Mouse (Mus musculus) liver, embryonic 12.5 days (tissue): ENCODE measurements around the gene B3gnt6. TPM values are rescaled to one million over a fixed set of nuclear protein-coding genes. Genes with fewer than 3 reads are reported as not detected.
A peak's percentile ranks its signal among the peaks of the same experiment; 100 is the strongest.
"Not testable (repeated sequence)": the region's sequence is repeated elsewhere in the genome, so short reads cannot be mapped to it uniquely, and the experiment has no call there.

Experiments
- ATAC-seq: fragments of 200-750 bp; cut with Nextera tagmentation; 2 replicates; pipeline ENCODE4 v1.8.0; 2017; ENCODE audit warnings: moderate number of reproducible peaks, mild to moderate bottlenecking, moderate library complexity
- H3K27ac ChIP-seq: fragments of 300-500 bp; sonication (generic); 2 replicates; pipeline ENCODE4 v1.5.1; 2016; ENCODE audit warnings: mild to moderate bottlenecking
- H3K27me3 ChIP-seq: fragments of 300-500 bp; sonication (generic); replicated peaks from 2 replicates; pipeline ENCODE4 v1.6.1; 2016; ENCODE audit warnings: mild to moderate bottlenecking, moderate library complexity
- H3K36me3 ChIP-seq: fragments of 300-500 bp; sonication (generic); 2 replicates; pipeline ENCODE4 v1.6.1; 2016; ENCODE audit warnings: mild to moderate bottlenecking, moderate library complexity
- H3K4me1 ChIP-seq: fragments of 300-500 bp; sonication (generic); 2 replicates; pipeline ENCODE4 v1.6.1; 2016
- H3K4me2 ChIP-seq: fragments of 300-500 bp; sonication (generic); 2 replicates; pipeline ENCODE4 v1.6.1; 2016; ENCODE audit warnings: mild to moderate bottlenecking, moderate library complexity
- H3K4me3 ChIP-seq: fragments of 300-500 bp; sonication (generic); 2 replicates; pipeline ENCODE4 v1.5.1; 2016; ENCODE audit warnings: mild to moderate bottlenecking, moderate library complexity
- H3K9ac ChIP-seq: fragments of 300-500 bp; sonication (generic); 2 replicates; pipeline ENCODE4 v1.6.1; 2016; ENCODE audit warnings: mild to moderate bottlenecking, moderate library complexity
- H3K9me3 ChIP-seq: fragments of 300-500 bp; sonication (generic); replicated peaks from 2 replicates; pipeline ENCODE4 v1.6.1; 2016; ENCODE audit warnings: mild to moderate bottlenecking, moderate library complexity
- WGBS: fragments of 180-500 bp; shearing (Covaris S2); methylation state at CpG from one replicate; pipeline ENCODE4 v1.1.7; 2016; ENCODE audit not compliant: insufficient replicate concordance; 5-methylcytosine and 5-hydroxymethylcytosine counted together
- polyA plus RNA-seq: library from polyadenylated mRNA; unstranded; fragments of >200 nt; fragmentation: Nextera tagmentation; extraction: Ambion mirVana; gene quantifications from 2 replicates; pipeline ENCODE4 v1.2.1, GENCODE M21; 2016

The B3gnt6 gene
- polyA plus RNA-seq, 1 experiment from 2014 or later = not detected

GRCm38 (mm10) chr7:98190578-98190977 is 8.7 kb downstream of the B3gnt6 start:
- peaks cover 39% of the 10 kb centered on the region for H3K4me1 ChIP-seq
- no peaks in the 10 kb centered on the region for H3K36me3 ChIP-seq
- no peak overlapping the region for H3K4me2 ChIP-seq
- ATAC-seq = no peak
- no peaks in the 10 kb centered on the region for H3K9me3 ChIP-seq
- 56% methylated on average over 1 of the region's 1 CpGs for WGBS
- no peak overlapping the region for H3K27ac ChIP-seq
- no peak overlapping the region for H3K4me3 ChIP-seq
- peaks cover 44% of the 10 kb centered on the region for H3K27me3 ChIP-seq
- no peak overlapping the region for H3K9ac ChIP-seq

DNA sequence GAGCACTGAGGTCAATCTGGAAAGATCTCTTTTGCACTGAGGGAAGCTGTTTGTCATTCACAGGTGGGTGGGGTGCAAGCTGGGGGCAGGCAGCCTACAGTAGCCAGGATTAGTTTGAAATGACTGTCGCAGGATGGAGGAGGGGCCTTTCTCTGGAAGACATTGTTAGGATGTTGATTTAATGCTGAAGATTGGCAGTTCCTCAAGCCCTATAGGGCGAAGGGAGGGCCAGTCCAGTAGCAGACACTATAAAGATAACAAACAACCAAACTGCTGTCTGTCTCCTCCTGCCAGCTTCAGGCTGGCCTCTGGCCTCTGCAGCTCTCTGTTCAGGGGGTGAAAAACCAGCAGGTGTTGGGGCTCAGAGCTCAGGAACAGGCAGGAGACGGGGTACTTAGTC is 9.5 kb downstream of the B3gnt6 start:
- 27% methylated on average over 3 of the region's 3 CpGs for WGBS
- Histone ChIP-seq H3K4me2 (peak overlapping the region; percentile 25; the same call in 1 of the 2 replicates), H3K36me3 (no peaks in the 10 kb centered on the region), H3K4me3 (no peak overlapping the region), H3K27ac (peak overlapping the region; percentile 64), H3K4me1 (peaks cover 44% of the 10 kb centered on the region), H3K9me3 (no peaks in the 10 kb centered on the region), H3K27me3 (peaks cover 35% of the 10 kb centered on the region), H3K9ac (0 out of 2 replicates have a peak overlapping the region, but pooled peaks have one; percentile 13)
- peak; percentile 65 for ATAC-seq

DNA sequence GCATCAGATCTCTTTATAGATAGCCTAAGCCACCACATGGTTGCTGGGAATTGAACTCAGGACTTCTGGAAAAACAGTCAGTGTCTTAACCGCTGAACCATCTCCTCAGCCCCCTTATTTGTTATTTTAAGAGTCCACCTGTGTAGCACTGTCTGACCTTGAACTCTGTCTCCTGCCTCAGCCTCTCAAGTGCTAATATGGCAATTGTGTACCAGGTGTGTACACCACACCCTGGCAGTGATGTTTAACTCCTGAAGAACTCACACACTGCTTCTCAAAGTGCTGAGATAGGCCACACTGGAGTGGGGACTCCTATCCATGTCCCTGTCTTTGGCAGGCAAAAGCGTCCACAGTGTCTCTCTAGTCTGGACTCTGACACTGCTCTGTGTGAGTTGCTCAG is 10.6 kb downstream of the B3gnt6 start:
- ATAC-seq = no peak
- Histone ChIP-seq H3K4me2 (no peak overlapping the region), H3K9ac (no peak overlapping the region), H3K27me3 (peaks cover 25% of the 10 kb centered on the region), H3K4me1 (peaks cover 35% of the 10 kb centered on the region), H3K27ac (no peak overlapping the region), H3K9me3 (no peaks in the 10 kb centered on the region), H3K36me3 (no peaks in the 10 kb centered on the region), H3K4me3 (no peak overlapping the region)
- 73% methylated on average over 2 of the region's 2 CpGs for WGBS

DNA sequence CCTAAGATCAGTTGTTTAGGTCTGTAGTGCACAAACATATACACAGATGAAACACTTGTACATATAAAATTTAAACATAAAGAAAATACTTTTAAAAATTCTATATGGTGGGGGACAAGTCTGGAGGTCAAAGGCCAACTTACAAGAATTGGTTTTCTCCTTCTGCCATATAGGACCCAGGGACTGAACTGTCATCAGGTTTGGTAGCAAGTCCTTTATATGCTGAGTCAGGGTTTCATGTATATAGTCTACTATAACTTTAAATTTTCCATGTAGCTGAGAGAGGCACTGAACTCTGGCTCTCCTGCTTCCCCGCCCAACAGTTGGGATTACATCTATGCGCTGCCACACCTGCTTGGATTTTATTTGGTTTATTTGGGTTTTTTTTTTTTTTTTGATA is 11.0 kb downstream of the B3gnt6 start:
- no peaks in the 10 kb centered on the region for H3K36me3 ChIP-seq
- no peak for ATAC-seq
- peaks cover 31% of the 10 kb centered on the region for H3K4me1 ChIP-seq
- no peak overlapping the region for H3K4me2 ChIP-seq
- peaks cover 20% of the 10 kb centered on the region for H3K27me3 ChIP-seq
- no peak overlapping the region for H3K27ac ChIP-seq
- 87% methylated on average over 2 of the region's 2 CpGs for WGBS
- no peak overlapping the region for H3K4me3 ChIP-seq
- no peaks in the 10 kb centered on the region for H3K9me3 ChIP-seq
- H3K9ac ChIP-seq = no peak overlapping the region

GRCm38 (mm10) chr7:98187332-98187731 is 11.9 kb downstream of the B3gnt6 start:
- not testable (repeated sequence) for H3K36me3 ChIP-seq, H3K4me2 ChIP-seq, H3K9ac ChIP-seq, H3K4me3 ChIP-seq, ATAC-seq, H3K27ac ChIP-seq, H3K9me3 ChIP-seq
- H3K27me3 ChIP-seq = peaks cover 11% of the 10 kb centered on the region
- WGBS = 58% methylated on average over 3 of the region's 3 CpGs
- H3K4me1 ChIP-seq = peaks cover 27% of the 10 kb centered on the region

DNA sequence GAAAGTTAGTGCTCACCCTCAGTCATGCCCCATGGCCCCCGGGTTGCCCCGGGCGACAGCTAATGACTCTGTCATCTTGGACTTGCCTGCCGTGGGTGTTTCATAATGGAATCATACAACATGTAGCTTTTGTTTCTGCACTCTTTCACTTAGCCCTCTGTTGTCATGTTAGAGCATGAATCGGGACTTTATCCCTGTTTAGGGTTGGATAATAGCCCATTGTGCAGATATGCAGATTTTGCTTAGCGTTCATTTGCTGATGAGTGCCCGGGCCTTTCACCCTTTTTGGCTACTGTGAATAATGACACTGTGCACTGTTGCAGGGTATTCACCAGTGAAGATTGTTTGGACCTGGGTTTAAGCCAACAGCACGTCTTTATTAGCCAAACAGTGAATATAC is 12.6 kb downstream of the B3gnt6 start:
- no peak overlapping the region for H3K4me3 ChIP-seq
- peaks cover 4% of the 10 kb centered on the region for H3K27me3 ChIP-seq
- H3K4me2 ChIP-seq = no peak overlapping the region
- no peak overlapping the region for H3K27ac ChIP-seq
- no peak for ATAC-seq
- H3K9me3 ChIP-seq = no peaks in the 10 kb centered on the region
- 80% methylated on average over 8 of the region's 8 CpGs for WGBS
- H3K36me3 ChIP-seq = no peaks in the 10 kb centered on the region
- H3K9ac ChIP-seq = no peak overlapping the region
- peaks cover 27% of the 10 kb centered on the region for H3K4me1 ChIP-seq

GRCm38 (mm10) chr7:98185326-98185725 is 14.0 kb downstream of the B3gnt6 start:
- Histone ChIP-seq H3K27me3 (no peaks in the 10 kb centered on the region), H3K9me3 (no peaks in the 10 kb centered on the region), H3K27ac (no peak overlapping the region), H3K4me1 (peaks cover 29% of the 10 kb centered on the region), H3K4me2 (no peak overlapping the region), H3K9ac (no peak overlapping the region), H3K36me3 (no peaks in the 10 kb centered on the region), H3K4me3 (no peak overlapping the region)
- no peak for ATAC-seq
- 79% methylated on average over 6 of the region's 6 CpGs for WGBS

GRCm38 (mm10) chr7:98178560-98179231 is 20.6 kb downstream of the B3gnt6 start:
- Histone ChIP-seq H3K36me3 (no peaks in the 10 kb centered on the region), H3K4me1 (peaks cover 63% of the 10 kb centered on the region), H3K9ac (peak overlapping the region; percentile 87), H3K9me3 (no peaks in the 10 kb centered on the region), H3K4me3 (peak overlapping the region; percentile 85), H3K27me3 (no peaks in the 10 kb centered on the region), H3K27ac (peak overlapping the region; percentile 98), H3K4me2 (peak overlapping the region; percentile 89)
- 75% methylated on average over 5 of the region's 5 CpGs for WGBS
- peak; percentile 15; the same call in 1 of the 2 replicates for ATAC-seq

GRCm38 (mm10) chr7:98177929-98178559 is 21.2 kb downstream of the B3gnt6 start, which contains the start of gene Capn5:
TSS of gene Capn5 (minus strand) at chr7:98178274.
- peak; percentile 74 for ATAC-seq
- H3K4me1 ChIP-seq = peaks cover 69% of the 10 kb centered on the region

GRCm38 (mm10) chr7:98177566-98177928 is 21.7 kb downstream of the B3gnt6 start:
- peaks cover 8% of the 10 kb centered on the region for H3K36me3 ChIP-seq
- H3K4me3 ChIP-seq = peak overlapping the region; percentile 85
- no peak for ATAC-seq
- no peaks in the 10 kb centered on the region for H3K9me3 ChIP-seq
- H3K4me1 ChIP-seq = peaks cover 74% of the 10 kb centered on the region
- peak overlapping the region; percentile 89 for H3K4me2 ChIP-seq
- 3% methylated on average over 9 of the region's 9 CpGs for WGBS
- peak overlapping the region; percentile 87 for H3K9ac ChIP-seq
- H3K27ac ChIP-seq = peak overlapping the region; percentile 98
- H3K27me3 ChIP-seq = no peaks in the 10 kb centered on the region

More at GRCm38 (mm10) chr7:98177929-98178559, 21.2 kb downstream of the B3gnt6 start, which contains the start of gene Capn5:
- H3K4me3 ChIP-seq = peak within 1 kb of the TSS; percentile 85
- H3K4me2 ChIP-seq = peak within 1 kb of the TSS; percentile 89
- 0 out of 2 replicates have a peak, but pooled peaks cover 3% of the 10 kb centered on the region for H3K36me3 ChIP-seq
- H3K27me3 ChIP-seq = no peaks in the 10 kb centered on the region
- WGBS = 3% methylated on average over 42 of the region's 44 CpGs
- no peaks in the 10 kb centered on the region for H3K9me3 ChIP-seq
- peak within 1 kb of the TSS; percentile 87 for H3K9ac ChIP-seq
- H3K27ac ChIP-seq = peak within 1 kb of the TSS; percentile 98

DNA sequence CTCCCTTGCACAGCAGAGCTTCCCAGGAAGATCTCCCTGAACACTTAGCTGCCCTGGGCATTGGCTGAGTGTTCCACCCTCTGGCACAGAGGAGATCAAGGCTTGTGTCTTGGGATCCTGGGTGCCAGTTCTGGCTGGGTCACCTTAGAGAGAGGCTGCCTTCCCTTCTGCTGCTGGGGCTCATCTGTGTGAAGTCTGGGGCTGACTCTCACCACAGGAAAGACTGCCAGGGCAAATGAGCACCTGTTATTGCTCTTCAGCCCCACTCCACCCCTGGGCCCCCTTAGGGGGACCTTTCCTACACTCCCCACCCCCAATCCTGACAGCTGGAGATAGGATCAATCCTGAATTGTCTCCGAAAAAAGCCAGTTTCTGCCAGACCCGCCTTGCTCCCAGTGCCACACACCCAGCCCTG is 22.2 kb downstream of the B3gnt6 start:
- Histone ChIP-seq H3K4me1 (peaks cover 79% of the 10 kb centered on the region), H3K27ac (peak overlapping the region; percentile 98), H3K4me3 (peak overlapping the region; percentile 85), H3K9me3 (no peaks in the 10 kb centered on the region), H3K4me2 (peak overlapping the region; percentile 89), H3K27me3 (no peaks in the 10 kb centered on the region), H3K9ac (peak overlapping the region; percentile 87), H3K36me3 (peaks cover 13% of the 10 kb centered on the region)
- WGBS = 10% methylated on average over 2 of the region's 2 CpGs
- no peak for ATAC-seq

DNA sequence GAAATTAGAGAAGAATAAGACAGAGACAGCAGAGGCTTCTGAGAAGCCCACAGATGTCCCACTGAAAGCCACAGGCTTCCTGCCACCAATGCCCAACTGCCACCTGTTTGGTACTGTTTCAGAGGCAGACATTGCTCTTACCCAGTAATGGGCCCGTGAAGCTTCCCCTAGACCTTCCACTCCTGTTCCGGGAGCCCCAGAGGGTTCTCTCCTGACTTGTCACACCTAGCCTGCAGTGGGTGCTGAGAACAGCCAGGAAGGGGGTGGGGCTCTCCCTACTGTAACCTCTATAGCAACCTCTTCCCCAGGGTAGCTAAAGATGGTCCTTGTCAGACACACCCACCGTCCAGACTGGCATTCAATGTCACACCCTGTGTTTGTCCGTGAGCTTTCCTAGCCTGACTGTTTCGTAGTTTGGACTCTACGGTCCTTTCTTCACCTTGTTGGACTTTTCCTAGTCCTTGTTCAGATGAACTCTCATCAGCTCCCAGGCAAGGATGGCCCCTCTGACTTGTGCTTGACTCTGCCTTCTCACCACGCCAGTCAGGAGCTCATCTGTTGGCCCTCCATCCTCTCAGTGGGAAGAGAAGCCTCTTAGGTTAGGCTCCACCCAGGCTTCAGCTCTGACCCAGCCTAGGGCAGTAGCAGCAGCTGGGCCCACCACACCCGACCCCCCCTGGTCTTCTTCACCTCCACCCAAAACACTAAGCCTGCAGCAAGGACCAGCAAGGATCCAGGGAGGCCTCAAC is 22.8 kb downstream of the B3gnt6 start:
- Histone ChIP-seq H3K9ac (peak overlapping the region; percentile 87), H3K4me1 (peaks cover 85% of the 10 kb centered on the region)

More for the DNA sequence above, 22.8 kb downstream of the B3gnt6 start:
- Histone ChIP-seq H3K27ac (peak overlapping the region; percentile 98), H3K4me3 (peak overlapping the region; percentile 85), H3K9me3 (no peaks in the 10 kb centered on the region), H3K36me3 (peaks cover 14% of the 10 kb centered on the region), H3K4me2 (peak overlapping the region; percentile 89), H3K27me3 (no peaks in the 10 kb centered on the region)
- 32% methylated on average over 8 of the region's 8 CpGs for WGBS
- peak; percentile 58 for ATAC-seq
